Mouse (Mus musculus): ENCODE results near the gene Cep104.

Cep104 gene

GRCm38 (mm10) chr4:154045837-154046236, 70.8 kb downstream of the Cep104 start:
- DNase-seq (ENCODE audit: low spot score in 2 of 2): no peak

GRCm38 (mm10) chr4:154051401-154051800, 76.4 kb downstream of the Cep104 start:
- no peak for DNase-seq (ENCODE audit: low spot score in 2 of 2)

- no peak for DNase-seq (ENCODE audit: low spot score in 2 of 2)
Observed at GRCm38 (mm10) chr4:154053065-154053464, 78.1 kb downstream of the Cep104 start.

GRCm38 (mm10) chr4:154055482-154055881, 80.5 kb downstream of the Cep104 start:
- DNase-seq (ENCODE audit: low spot score in 2 of 2): no peak

GRCm38 (mm10) chr4:154056046-154056445, 81.1 kb downstream of the Cep104 start:
- no peak for DNase-seq (ENCODE audit: low spot score in 2 of 2)

- no peak for DNase-seq (ENCODE audit: low spot score in 2 of 2)
Observed at GRCm38 (mm10) chr4:154056661-154057060, 81.7 kb downstream of the Cep104 start.

- no peak for DNase-seq (ENCODE audit: low spot score in 2 of 2)
Observed at GRCm38 (mm10) chr4:154057696-154058095, 82.7 kb downstream of the Cep104 start.
